Mouse (Mus musculus) stomach, postnatal 0 days (tissue): ENCODE results near the gene Pde11a.

Source experiments
- CTCF ChIP-seq: IDR thresholded peaks from 2 replicates; pipeline ENCODE4 v1.5.1; 2016; ENCODE audit warnings: antibody characterized with exemption, low read depth, mild to moderate bottlenecking, moderate library complexity
- EP300 ChIP-seq: optimal IDR thresholded peaks from 2 replicates; pipeline ENCODE3; 2016; ENCODE audit warnings: antibody characterized with exemption

GRCm38 (mm10) chr2:76360226-76360625 lies 21.7 kb upstream of the Pde11a start, which contains the start of gene Cyct:
- TF ChIP-seq CTCF = no peak
- no peak for TF ChIP-seq EP300
